Mouse (Mus musculus): ENCODE data around the gene Arhgap23.

- no peak for TF ChIP-seq CTCF (IDR thresholded peaks at IDR 0.05; ENCODE audit: borderline replicate concordance, insufficient read depth, low read depth, low read length)
- TF ChIP-seq POLR2A (IDR thresholded peaks at IDR 0.05; ENCODE audit: borderline replicate concordance, insufficient read depth, low read length) = no peak
These were observed 25.1 kb downstream of the Arhgap23 start for GRCm38 (mm10) chr11:97440441-97440881.

Data from cerebellum, adult 2 months (tissue).